Mouse (Mus musculus) heart, embryonic 15.5 days (tissue): Measurements from ENCODE around the gene Taok3. TPM values are rescaled to one million over a fixed set of nuclear protein-coding genes. Genes with fewer than 3 reads are reported as not detected.
A peak's percentile ranks its signal among the peaks of the same experiment; 100 is the strongest.

Experiments
- ATAC-seq: fragments of 200-750 bp; cut with Nextera tagmentation; replicated peaks from 2 replicates; pipeline ENCODE4 v1.8.0; 2017; ENCODE audit warnings: low read depth, moderate TSS enrichment; ENCODE audit not compliant: insufficient number of reproducible peaks, insufficient read depth, low FRiP score
- H3K27ac ChIP-seq: fragments of 300-500 bp; sonication (generic); 2 replicates; pipeline ENCODE4 v1.5.1; 2015; ENCODE audit warnings: mild to moderate bottlenecking, inconsistent platforms
- H3K27me3 ChIP-seq: fragments of 300-500 bp; sonication (generic); 2 replicates; pipeline ENCODE4 v1.6.1; 2015; ENCODE audit warnings: inconsistent platforms
- H3K36me3 ChIP-seq: fragments of 300-500 bp; sonication (generic); 2 replicates; pipeline ENCODE4 v1.6.1; 2015; ENCODE audit warnings: mild to moderate bottlenecking, inconsistent platforms
- H3K4me1 ChIP-seq: fragments of 300-500 bp; sonication (generic); replicated peaks from 2 replicates; pipeline ENCODE4 v1.6.1; 2015; ENCODE audit warnings: inconsistent platforms
- H3K4me2 ChIP-seq: fragments of 300-500 bp; sonication (generic); 2 replicates; pipeline ENCODE4 v1.6.1; 2015; ENCODE audit warnings: inconsistent platforms, mild to moderate bottlenecking, moderate library complexity
- H3K4me3 ChIP-seq: fragments of 300-500 bp; sonication (generic); 2 replicates; pipeline ENCODE4 v1.5.1; 2015; ENCODE audit warnings: mild to moderate bottlenecking, inconsistent platforms
- H3K9ac ChIP-seq: fragments of 300-500 bp; sonication (generic); 2 replicates; pipeline ENCODE4 v1.6.1; 2015; ENCODE audit warnings: mild to moderate bottlenecking, inconsistent platforms
- H3K9me3 ChIP-seq: fragments of 300-500 bp; sonication (generic); replicated peaks from 2 replicates; pipeline ENCODE4 v1.6.1; 2016; ENCODE audit warnings: inconsistent platforms
- WGBS: fragments of 180-500 bp; shearing (Covaris S2); methylation state at CpG from one replicate; pipeline ENCODE4 v1.1.7; 2015; ENCODE audit warnings: mixed read lengths; 5-methylcytosine and 5-hydroxymethylcytosine counted together
- polyA plus RNA-seq: library from polyadenylated mRNA; unstranded; fragments of >200 nt; fragmentation: Nextera tagmentation; extraction: Ambion mirVana; gene quantifications from 2 replicates; pipeline ENCODE4 v1.2.1, GENCODE M21; 2015

The Taok3 gene
- polyA plus RNA-seq, 1 experiment from 2014 or later, result 10.2 TPM

GRCm38 (mm10) chr5:117134066-117134888, 14.3 kb downstream of the Taok3 start:
- Histone ChIP-seq H3K27ac (peak overlapping the region; percentile 77), H3K4me3 (peak overlapping the region; percentile 20), H3K9me3 (no peaks in the 10 kb centered on the region), H3K36me3 (no peaks in the 10 kb centered on the region), H3K4me2 (peak overlapping the region; percentile 33; the same call in 1 of the 2 replicates), H3K27me3 (no peaks in the 10 kb centered on the region), H3K4me1 (peaks cover 43% of the 10 kb centered on the region), H3K9ac (no peak overlapping the region)
- 41% methylated on average over 19 of the region's 19 CpGs for WGBS
- ATAC-seq, result no peak

- H3K36me3 ChIP-seq, result no peaks in the 10 kb centered on the region
- H3K4me3 ChIP-seq, result no peak overlapping the region
- WGBS, result 52% methylated on average over 3 of the region's 3 CpGs
- peak; percentile 24; the same call in 1 of the 2 replicates for ATAC-seq
- H3K9me3 ChIP-seq, result no peaks in the 10 kb centered on the region
- peak overlapping the region; percentile 77 for H3K27ac ChIP-seq
- no peak overlapping the region for H3K9ac ChIP-seq
- H3K4me2 ChIP-seq, result peak overlapping the region; percentile 46
- H3K4me1 ChIP-seq, result peaks cover 44% of the 10 kb centered on the region
- no peaks in the 10 kb centered on the region for H3K27me3 ChIP-seq
Measured at GRCm38 (mm10) chr5:117134889-117135456, 15.0 kb downstream of the Taok3 start.

DNA sequence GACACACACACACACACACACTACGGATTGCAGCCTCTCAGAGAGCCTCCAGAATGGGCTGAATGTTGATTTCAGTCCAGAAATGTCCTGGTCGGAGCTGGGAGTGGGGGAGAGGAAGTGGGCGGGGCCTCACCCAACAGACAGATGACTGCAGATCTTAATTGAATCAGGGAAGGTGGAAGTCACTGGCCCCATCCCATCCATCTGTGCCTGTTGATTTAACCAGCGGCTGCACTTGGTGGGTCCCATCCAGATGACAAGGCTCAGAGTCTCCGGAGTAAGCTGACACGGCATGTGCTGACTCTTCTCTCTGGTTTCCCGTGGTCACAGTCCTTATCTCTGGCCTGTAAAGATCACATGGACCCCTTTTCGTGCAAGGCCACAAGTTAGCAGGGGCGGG, 15.9 kb downstream of the Taok3 start:
- no peaks in the 10 kb centered on the region for H3K27me3 ChIP-seq
- H3K4me1 ChIP-seq, result peaks cover 47% of the 10 kb centered on the region
- no peaks in the 10 kb centered on the region for H3K9me3 ChIP-seq
- no peak overlapping the region for H3K4me3 ChIP-seq
- peak; percentile 53 for ATAC-seq
- H3K27ac ChIP-seq, result peak overlapping the region; percentile 77
- 4% methylated on average over 9 of the region's 9 CpGs for WGBS
- H3K36me3 ChIP-seq, result no peaks in the 10 kb centered on the region
- H3K4me2 ChIP-seq, result peak overlapping the region; percentile 46
- no peak overlapping the region for H3K9ac ChIP-seq

DNA sequence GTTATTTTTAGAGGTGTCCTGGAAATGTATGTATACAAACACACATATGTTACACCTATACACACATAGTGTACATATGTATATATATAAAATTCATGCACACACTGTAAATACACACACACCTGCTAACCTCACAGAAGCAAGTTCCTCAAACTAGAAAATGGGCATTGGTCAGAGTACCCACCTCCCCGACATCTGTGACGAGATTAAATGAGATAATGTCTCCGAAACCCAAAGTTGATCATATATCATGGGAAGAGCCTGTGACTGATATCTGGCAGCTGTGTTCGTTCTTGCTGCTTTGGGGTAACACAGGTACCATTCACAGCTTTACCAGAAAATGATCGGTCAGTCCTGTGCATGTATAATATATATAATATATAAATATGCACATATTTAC, 16.6 kb downstream of the Taok3 start:
- Histone ChIP-seq H3K36me3 (no peaks in the 10 kb centered on the region), H3K4me2 (no peak overlapping the region), H3K9me3 (no peaks in the 10 kb centered on the region), H3K27me3 (no peaks in the 10 kb centered on the region), H3K27ac (no peak overlapping the region), H3K4me1 (peaks cover 47% of the 10 kb centered on the region), H3K9ac (no peak overlapping the region), H3K4me3 (no peak overlapping the region)
- WGBS, result 72% methylated on average over 5 of the region's 5 CpGs
- ATAC-seq, result no peak

- H3K4me2 ChIP-seq, result no peak overlapping the region
- WGBS, result 55% methylated on average over 10 of the region's 10 CpGs
- H3K36me3 ChIP-seq, result no peaks in the 10 kb centered on the region
- H3K9ac ChIP-seq, result no peak overlapping the region
- no peak for ATAC-seq
- peaks cover 47% of the 10 kb centered on the region for H3K4me1 ChIP-seq
- no peaks in the 10 kb centered on the region for H3K9me3 ChIP-seq
- no peak overlapping the region for H3K4me3 ChIP-seq
- H3K27ac ChIP-seq, result no peak overlapping the region
- H3K27me3 ChIP-seq, result no peaks in the 10 kb centered on the region
Measured at GRCm38 (mm10) chr5:117137011-117137410, 17.1 kb downstream of the Taok3 start.

DNA sequence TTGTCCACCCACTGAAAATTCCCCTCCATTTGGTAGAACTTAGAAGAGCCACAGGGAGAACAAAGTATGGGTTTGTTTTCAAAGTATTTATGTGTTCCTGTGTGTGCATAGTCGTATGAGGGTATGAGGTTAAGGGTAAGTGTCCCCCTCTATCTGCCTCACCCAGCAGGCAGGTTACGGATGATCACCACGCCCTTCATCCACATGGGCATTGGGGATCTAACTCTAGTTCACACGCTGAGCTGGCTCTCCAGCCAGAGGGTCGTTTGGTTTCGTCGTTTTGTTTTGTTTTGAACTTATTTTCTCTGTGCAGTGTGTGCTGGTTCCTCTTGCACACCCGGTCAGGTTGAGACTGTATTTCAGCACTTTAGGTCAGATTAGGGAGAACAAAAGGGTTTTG, 17.7 kb downstream of the Taok3 start:
- H3K4me1 ChIP-seq, result peaks cover 47% of the 10 kb centered on the region
- H3K27ac ChIP-seq, result no peak overlapping the region
- H3K9ac ChIP-seq, result no peak overlapping the region
- no peak overlapping the region for H3K4me3 ChIP-seq
- no peaks in the 10 kb centered on the region for H3K27me3 ChIP-seq
- no peaks in the 10 kb centered on the region for H3K36me3 ChIP-seq
- no peak overlapping the region for H3K4me2 ChIP-seq
- H3K9me3 ChIP-seq, result no peaks in the 10 kb centered on the region
- 68% methylated on average over 8 of the region's 8 CpGs for whole genome bisulfite sequencing
- no peak for ATAC-seq

- Histone ChIP-seq H3K9ac (no peak overlapping the region), H3K27ac (peak overlapping the region; percentile 44), H3K36me3 (no peaks in the 10 kb centered on the region), H3K4me2 (no peak overlapping the region), H3K4me3 (no peak overlapping the region), H3K27me3 (no peaks in the 10 kb centered on the region), H3K4me1 (peaks cover 47% of the 10 kb centered on the region), H3K9me3 (no peaks in the 10 kb centered on the region)
- peak; percentile 36; the same call in 1 of the 2 replicates for ATAC-seq
- 49% methylated on average over 11 of the region's 11 CpGs for WGBS
Measured at GRCm38 (mm10) chr5:117138295-117138988, 18.5 kb downstream of the Taok3 start.

- Histone ChIP-seq H3K9ac (no peak overlapping the region), H3K4me1 (peaks cover 36% of the 10 kb centered on the region), H3K9me3 (no peaks in the 10 kb centered on the region), H3K36me3 (no peaks in the 10 kb centered on the region), H3K4me3 (no peak overlapping the region), H3K4me2 (no peak overlapping the region), H3K27me3 (no peaks in the 10 kb centered on the region), H3K27ac (no peak overlapping the region)
- no peak for ATAC-seq
- WGBS, result 67% methylated on average over 8 of the region's 8 CpGs
Measured at GRCm38 (mm10) chr5:117139822-117140221, 19.9 kb downstream of the Taok3 start.

- H3K36me3 ChIP-seq, result no peaks in the 10 kb centered on the region
- H3K9me3 ChIP-seq, result no peaks in the 10 kb centered on the region
- H3K4me1 ChIP-seq, result peaks cover 31% of the 10 kb centered on the region
- no peak for ATAC-seq
- H3K4me3 ChIP-seq, result no peak overlapping the region
- H3K4me2 ChIP-seq, result no peak overlapping the region
- WGBS, result 66% methylated on average over 7 of the region's 7 CpGs
- H3K9ac ChIP-seq, result no peak overlapping the region
- H3K27me3 ChIP-seq, result no peaks in the 10 kb centered on the region
- H3K27ac ChIP-seq, result no peak overlapping the region
Measured at GRCm38 (mm10) chr5:117140374-117140773, 20.4 kb downstream of the Taok3 start.

DNA sequence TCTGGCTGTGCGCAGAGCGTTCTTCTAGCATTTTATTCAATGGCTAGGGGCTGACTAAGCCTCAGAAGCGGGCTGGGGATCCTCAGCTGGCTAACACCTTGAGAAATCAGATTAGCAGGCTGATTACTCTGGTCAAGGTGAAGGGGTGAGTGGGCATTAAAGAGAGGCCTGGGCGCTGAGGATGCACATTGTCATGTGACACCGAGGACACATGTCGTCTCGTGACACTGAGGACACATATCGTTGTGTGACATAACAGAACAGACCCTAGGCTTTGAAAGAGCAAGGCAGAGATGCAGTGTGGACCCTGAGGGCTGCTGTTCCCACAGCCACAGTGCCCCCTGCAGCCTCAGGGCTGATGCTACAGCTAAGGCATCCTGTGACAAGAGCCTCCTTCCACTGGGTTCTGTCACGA, 23.8 kb downstream of the Taok3 start:
- Histone ChIP-seq H3K27ac (no peak overlapping the region), H3K27me3 (no peaks in the 10 kb centered on the region), H3K9ac (no peak overlapping the region), H3K9me3 (no peaks in the 10 kb centered on the region), H3K4me2 (no peak overlapping the region), H3K36me3 (no peaks in the 10 kb centered on the region), H3K4me1 (peaks cover 8% of the 10 kb centered on the region), H3K4me3 (no peak overlapping the region)
- WGBS, result 48% methylated on average over 9 of the region's 9 CpGs
- no peak for ATAC-seq

DNA sequence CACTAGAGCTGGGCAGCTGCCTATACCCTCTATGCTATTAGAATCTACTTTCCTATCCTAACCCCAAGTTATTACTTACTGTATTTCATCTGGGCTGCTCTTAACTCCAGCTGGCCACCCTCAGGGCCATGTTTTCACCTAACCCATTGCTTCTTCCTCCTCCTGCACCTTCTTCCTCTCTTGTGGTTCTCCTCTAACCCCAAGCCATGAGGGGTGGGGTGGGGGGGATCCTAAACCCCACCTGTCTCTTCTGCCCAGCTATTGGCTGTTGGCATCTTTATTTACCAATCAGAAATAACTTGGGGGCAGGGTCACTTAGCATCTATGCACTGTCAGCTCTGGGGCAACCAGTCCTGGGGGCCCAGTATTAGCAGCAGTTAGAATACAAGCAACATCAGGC, 26.2 kb downstream of the Taok3 start:
- no peak for ATAC-seq
- no peaks in the 10 kb centered on the region for H3K9me3 ChIP-seq
- H3K4me3 ChIP-seq, result no peak overlapping the region
- no peak overlapping the region for H3K27ac ChIP-seq
- H3K36me3 ChIP-seq, result no peaks in the 10 kb centered on the region
- H3K4me1 ChIP-seq, result no peaks in the 10 kb centered on the region
- H3K9ac ChIP-seq, result no peak overlapping the region
- H3K4me2 ChIP-seq, result no peak overlapping the region
- H3K27me3 ChIP-seq, result no peaks in the 10 kb centered on the region
